Comparison of ENCODE assay signal across 17 mouse cellular contexts in genomic region chr5:30411524-30411923, GRCm38 (mm10). TPM values are rescaled to one million over a fixed set of nuclear protein-coding genes. Genes with fewer than 3 reads are reported as not detected.
DNase-seq lines count a peak whose midpoint lies in the region; ATAC-seq and TF ChIP-seq lines count a peak whose summit lies in the region.
"Had no signal": no experiment of that assay in that cellular context is flagged by ENCODE, and none has a peak within 500 bp of the region (broad histone marks: within the 10 kb centered on the region; RNA-seq: fewer than 3 reads in every experiment).

No protein-coding gene starts in this region.

- no peaks in the 10 kb centered on the region for H3K27me3 ChIP-seq in kidney, embryonic 14.5 days (ENCODE audit: control insufficient read depth, insufficient read depth, low read length)
- H3K27me3 ChIP-seq in midbrain, embryonic 13.5 days, result no peaks in the 10 kb centered on the region
- H3K27me3 ChIP-seq in midbrain, embryonic 10.5 days (ENCODE audit: low read depth, poor library complexity, severe bottlenecking), result no peaks in the 10 kb centered on the region
- H3K27me3 ChIP-seq in lung, postnatal 0 days (replicated peaks; ENCODE audit: insufficient read depth, low read length), result no peaks in the 10 kb centered on the region
- H3K27me3 ChIP-seq: forebrain, embryonic 15.5 days; lung, embryonic 15.5 days had no signal

- H3K4me3 ChIP-seq in kidney, embryonic 14.5 days (ENCODE audit: low read length), result no peak overlapping the region
- no peak overlapping the region for H3K4me3 ChIP-seq in midbrain, embryonic 13.5 days (replicated peaks)
- no peak overlapping the region for H3K4me3 ChIP-seq in midbrain, embryonic 10.5 days
- no peak overlapping the region for H3K4me3 ChIP-seq in lung, postnatal 0 days (ENCODE audit: low read depth, low read length)
- H3K4me3 ChIP-seq: forebrain, embryonic 15.5 days; lung, embryonic 15.5 days had no signal

- no peak for TF ChIP-seq EP300 in lung, postnatal 0 days (IDR thresholded peaks at IDR 0.05)

- no peaks in the 10 kb centered on the region for H3K9me3 ChIP-seq in kidney, embryonic 14.5 days (ENCODE audit: control insufficient read depth, low read length)
- no peaks in the 10 kb centered on the region for H3K9me3 ChIP-seq in midbrain, embryonic 13.5 days
- no peaks in the 10 kb centered on the region for H3K9me3 ChIP-seq in midbrain, embryonic 10.5 days (replicated peaks)
- H3K9me3 ChIP-seq in lung, postnatal 0 days (ENCODE audit: low read length), result no peaks in the 10 kb centered on the region
- H3K9me3 ChIP-seq: forebrain, embryonic 15.5 days; lung, embryonic 15.5 days had no signal

- DNase-seq in kidney, adult 11 months, result peak; percentile 51
- DNase-seq in midbrain, embryonic 10.5 days (ENCODE audit: low spot score), result no peak
- peak; percentile 36 for DNase-seq in kidney, postnatal 14 days
- DNase-seq in lung, postnatal 25 days (ENCODE audit: low spot score), result no peak
- DNase-seq in lung, postnatal 0 days (ENCODE audit: low spot score), result no peak
- DNase-seq: cerebellum, adult 11 months; cerebellum, postnatal 36 days; heart, postnatal 14 days; thymus, adult 2 months had no signal

- no peaks in the 10 kb centered on the region for H3K36me3 ChIP-seq in kidney, embryonic 14.5 days (ENCODE audit: control insufficient read depth, insufficient read depth, low read length)
- H3K36me3 ChIP-seq in midbrain, embryonic 13.5 days, result no peaks in the 10 kb centered on the region
- no peaks in the 10 kb centered on the region for H3K36me3 ChIP-seq in midbrain, embryonic 10.5 days
- no peaks in the 10 kb centered on the region for H3K36me3 ChIP-seq in lung, postnatal 0 days (ENCODE audit: insufficient read depth, low read length)
- H3K36me3 ChIP-seq: forebrain, embryonic 15.5 days; lung, embryonic 15.5 days had no signal

- TF ChIP-seq CTCF in lung, postnatal 0 days (IDR thresholded peaks at IDR 0.05), result no peak

- no peak overlapping the region for H3K9ac ChIP-seq in kidney, embryonic 14.5 days (ENCODE audit: low read depth, low read length)
- H3K9ac ChIP-seq in midbrain, embryonic 13.5 days (replicated peaks), result no peak overlapping the region
- no peak overlapping the region for H3K9ac ChIP-seq in lung, postnatal 0 days (replicated peaks; ENCODE audit: low read depth)
- H3K9ac ChIP-seq: forebrain, embryonic 15.5 days; lung, embryonic 15.5 days had no signal

- H3K4me1 ChIP-seq in kidney, embryonic 14.5 days (ENCODE audit: control insufficient read depth, insufficient read depth, low read length), result no peaks in the 10 kb centered on the region
- peaks cover 25% of the 10 kb centered on the region for H3K4me1 ChIP-seq in midbrain, embryonic 13.5 days (replicated peaks)
- peaks cover 28% of the 10 kb centered on the region for H3K4me1 ChIP-seq in midbrain, embryonic 10.5 days
- no peaks in the 10 kb centered on the region for H3K4me1 ChIP-seq in lung, postnatal 0 days (ENCODE audit: insufficient read depth, low read depth, low read length)
- H3K4me1 ChIP-seq: forebrain, embryonic 15.5 days; lung, embryonic 15.5 days had no signal

- WGBS in kidney, embryonic 14.5 days, result 77% methylated on average over 10 of the region's 10 CpGs
- WGBS in midbrain, embryonic 13.5 days, result 50% methylated on average over 10 of the region's 10 CpGs
- WGBS in midbrain, embryonic 10.5 days, result 82% methylated on average over 10 of the region's 10 CpGs
- WGBS in lung, postnatal 0 days, result 47% methylated on average over 10 of the region's 10 CpGs

- H3K27ac ChIP-seq in kidney, embryonic 14.5 days (ENCODE audit: low read depth, low read length), result no peak overlapping the region
- H3K27ac ChIP-seq in midbrain, embryonic 13.5 days, result no peak overlapping the region
- H3K27ac ChIP-seq in midbrain, embryonic 10.5 days (replicated peaks), result no peak overlapping the region
- no peak overlapping the region for H3K27ac ChIP-seq in lung, postnatal 0 days (ENCODE audit: low read length)
- H3K27ac ChIP-seq: forebrain, embryonic 15.5 days; lung, embryonic 15.5 days had no signal

- ATAC-seq in kidney, embryonic 14.5 days (ENCODE audit: low FRiP score, low TSS enrichment), result no peak
- ATAC-seq in midbrain, embryonic 13.5 days, result 0 out of 2 replicates have a peak, but pooled peaks have one; percentile 14
- no peak for ATAC-seq in lung, postnatal 0 days
- ATAC-seq: forebrain, embryonic 15.5 days had no signal

- H3K4me2 ChIP-seq in kidney, embryonic 14.5 days (replicated peaks; ENCODE audit: low read depth, low read length), result no peak overlapping the region
- no peak overlapping the region for H3K4me2 ChIP-seq in midbrain, embryonic 13.5 days (replicated peaks)
- no peak overlapping the region for H3K4me2 ChIP-seq in lung, postnatal 0 days (replicated peaks; ENCODE audit: low read depth, low read length)
- H3K4me2 ChIP-seq: forebrain, embryonic 15.5 days; heart, embryonic 11.5 days; lung, embryonic 15.5 days had no signal

RNA-seq across cellular contexts. Expression of gene Otof, which starts 50.2 kb away (rescaled TPM):
- 0.03 and 0.09 TPM in 2 replicates for polyA plus RNA-seq in kidney, embryonic 14.5 days (2014; fragmentation: Nextera tagmentation; extraction: Ambion mirVana)
- polyA plus RNA-seq in midbrain, embryonic 13.5 days (2015; fragmentation: Nextera tagmentation; extraction: Ambion mirVana), result 1.2 and 1.6 TPM in 2 replicates
- 0.05 and 0.29 TPM in 2 replicates for polyA plus RNA-seq in midbrain, embryonic 10.5 days (2016; fragmentation: Nextera tagmentation; extraction: Ambion mirVana)
- 0.10 and 0.12 TPM in 2 replicates for polyA plus RNA-seq in lung, postnatal 0 days (2015; fragmentation: Nextera tagmentation; extraction: Ambion mirVana)

RNA-seq across cellular contexts. Expression of gene 1700001C02Rik, which starts 54.3 kb away (rescaled TPM):
- polyA plus RNA-seq in kidney, embryonic 14.5 days (2014; fragmentation: Nextera tagmentation; extraction: Ambion mirVana), result not detected in 2 replicates
- 0.48 TPM in 1 of 2 replicates, not detected in the other for polyA plus RNA-seq in midbrain, embryonic 13.5 days (2015; fragmentation: Nextera tagmentation; extraction: Ambion mirVana)
- not detected in 2 replicates for polyA plus RNA-seq in midbrain, embryonic 10.5 days (2016; fragmentation: Nextera tagmentation; extraction: Ambion mirVana)
- 21.7 and 23.9 TPM in 2 replicates for polyA plus RNA-seq in lung, postnatal 0 days (2015; fragmentation: Nextera tagmentation; extraction: Ambion mirVana)
- polyA plus RNA-seq: heart, embryonic 11.5 days; large intestine, adult 2 months; limb, embryonic 14.5 days; small intestine, adult 2 months had no signal

Comparison
In these comparisons a context has a peak if more than half of its experiments do, and no peak if none do; other contexts are left out.
1. DNase-seq: peak in kidney, adult 11 months (single experiment) and kidney, postnatal 14 days (single experiment); none in midbrain, embryonic 10.5 days (single experiment), lung, postnatal 25 days (single experiment) and lung, postnatal 0 days (single experiment).
2. RNA of gene 1700001C02Rik, which starts 54.3 kb away (polyA plus RNA-seq): 21.7 to 23.9 TPM in lung, postnatal 0 days; 0.48 TPM in midbrain, embryonic 13.5 days, not detected in kidney, embryonic 14.5 days and not detected in midbrain, embryonic 10.5 days; every median in the first group is over 10 times any median in the second.